Mouse (Mus musculus): ENCODE measurements around the gene Rapgef5. TPM values are rescaled to one million over a fixed set of nuclear protein-coding genes. Genes with fewer than 3 reads are reported as not detected.

Gene Rapgef5
- polyA plus RNA-seq, 1 experiment from 2014 or later = 10.4 TPM

- H3K9me3 ChIP-seq = no peaks in the 10 kb centered on the region
- H3K4me3 ChIP-seq (replicated peaks) = no peak overlapping the region
- no peak overlapping the region for H3K9ac ChIP-seq
- no peak overlapping the region for H3K27ac ChIP-seq
- H3K27me3 ChIP-seq (replicated peaks) = no peaks in the 10 kb centered on the region
- no peak for ATAC-seq (ENCODE audit: insufficient read depth, low FRiP score, low read depth)
- H3K4me2 ChIP-seq = no peak overlapping the region
- H3K4me1 ChIP-seq = 0 out of 2 replicates have a peak, but pooled peaks cover 1% of the 10 kb centered on the region
- H3K36me3 ChIP-seq = no peaks in the 10 kb centered on the region
- 55% methylated on average over 3 of the region's 3 CpGs for WGBS
Observed at GRCm38 (mm10) chr12:117683984-117684383, 167.7 kb downstream of the Rapgef5 start.

GRCm38 (mm10) chr12:117684788-117685187 lies 168.5 kb downstream of the Rapgef5 start:
- 30% methylated on average over 3 of the region's 3 CpGs for WGBS

GRCm38 (mm10) chr12:117685336-117685735 lies 169.1 kb downstream of the Rapgef5 start:
- no peaks in the 10 kb centered on the region for H3K36me3 ChIP-seq
- no peak overlapping the region for H3K4me3 ChIP-seq (replicated peaks)
- no peak overlapping the region for H3K4me2 ChIP-seq
- no peaks in the 10 kb centered on the region for H3K9me3 ChIP-seq
- no peak for ATAC-seq (ENCODE audit: insufficient read depth, low FRiP score, low read depth)
- H3K9ac ChIP-seq = no peak overlapping the region
- H3K27ac ChIP-seq = no peak overlapping the region
- no peaks in the 10 kb centered on the region for H3K27me3 ChIP-seq (replicated peaks)
- 0 out of 2 replicates have a peak, but pooled peaks cover 3% of the 10 kb centered on the region for H3K4me1 ChIP-seq

More at GRCm38 (mm10) chr12:117684788-117685187, 168.5 kb downstream of the Rapgef5 start:
- Histone ChIP-seq H3K4me1 (0 out of 2 replicates have a peak, but pooled peaks cover 3% of the 10 kb centered on the region), H3K4me3 (replicated peaks) (no peak overlapping the region), H3K9me3 (no peaks in the 10 kb centered on the region), H3K27me3 (replicated peaks) (no peaks in the 10 kb centered on the region), H3K27ac (no peak overlapping the region), H3K36me3 (no peaks in the 10 kb centered on the region), H3K4me2 (no peak overlapping the region), H3K9ac (no peak overlapping the region)
- no peak for ATAC-seq (ENCODE audit: insufficient read depth, low FRiP score, low read depth)

GRCm38 (mm10) chr12:117686732-117687131 lies 170.5 kb downstream of the Rapgef5 start:
- 74% methylated on average over 3 of the region's 3 CpGs for WGBS

GRCm38 (mm10) chr12:117688655-117689548 lies 172.6 kb downstream of the Rapgef5 start:
- Histone ChIP-seq H3K4me3 (replicated peaks) (peak overlapping the region; percentile 39), H3K27me3 (replicated peaks) (no peaks in the 10 kb centered on the region), H3K9ac (no peak overlapping the region; the same call in 1 of the 2 replicates), H3K4me1 (0 out of 2 replicates have a peak, but pooled peaks cover 3% of the 10 kb centered on the region), H3K27ac (no peak overlapping the region), H3K9me3 (no peaks in the 10 kb centered on the region), H3K4me2 (peak overlapping the region; percentile 70), H3K36me3 (no peaks in the 10 kb centered on the region)
- WGBS = 15% methylated on average over 32 of the region's 32 CpGs
- peak; percentile 79; the same call in 1 of the 2 replicates for ATAC-seq (ENCODE audit: insufficient read depth, low FRiP score, low read depth)

More at GRCm38 (mm10) chr12:117686732-117687131, 170.5 kb downstream of the Rapgef5 start:
- no peak for ATAC-seq (ENCODE audit: insufficient read depth, low FRiP score, low read depth)
- Histone ChIP-seq H3K4me2 (no peak overlapping the region), H3K9ac (no peak overlapping the region), H3K4me3 (replicated peaks) (no peak overlapping the region), H3K36me3 (no peaks in the 10 kb centered on the region), H3K27me3 (replicated peaks) (no peaks in the 10 kb centered on the region), H3K4me1 (0 out of 2 replicates have a peak, but pooled peaks cover 3% of the 10 kb centered on the region), H3K27ac (no peak overlapping the region), H3K9me3 (no peaks in the 10 kb centered on the region)

- 80% methylated on average over 5 of the region's 5 CpGs for WGBS
- no peaks in the 10 kb centered on the region for H3K36me3 ChIP-seq
- H3K9me3 ChIP-seq = no peaks in the 10 kb centered on the region
- no peaks in the 10 kb centered on the region for H3K27me3 ChIP-seq (replicated peaks)
- no peak overlapping the region for H3K9ac ChIP-seq
- no peak overlapping the region for H3K4me3 ChIP-seq (replicated peaks)
- no peak overlapping the region for H3K4me2 ChIP-seq
- no peak overlapping the region for H3K27ac ChIP-seq
- H3K4me1 ChIP-seq = 0 out of 2 replicates have a peak, but pooled peaks cover 3% of the 10 kb centered on the region
- ATAC-seq (ENCODE audit: insufficient read depth, low FRiP score, low read depth) = no peak
Observed at GRCm38 (mm10) chr12:117691336-117691735, 175.1 kb downstream of the Rapgef5 start.

GRCm38 (mm10) chr12:117692775-117693174 lies 176.5 kb downstream of the Rapgef5 start:
- Histone ChIP-seq H3K4me1 (0 out of 2 replicates have a peak, but pooled peaks cover 3% of the 10 kb centered on the region), H3K4me2 (no peak overlapping the region), H3K9me3 (no peaks in the 10 kb centered on the region), H3K27me3 (replicated peaks) (no peaks in the 10 kb centered on the region), H3K4me3 (replicated peaks) (no peak overlapping the region), H3K9ac (no peak overlapping the region), H3K27ac (no peak overlapping the region), H3K36me3 (no peaks in the 10 kb centered on the region)
- 45% methylated on average over 1 of the region's 1 CpGs for WGBS
- ATAC-seq (ENCODE audit: insufficient read depth, low FRiP score, low read depth) = no peak

- no peaks in the 10 kb centered on the region for H3K4me1 ChIP-seq
- no peak for ATAC-seq (ENCODE audit: insufficient read depth, low FRiP score, low read depth)
- 85% methylated on average over 3 of the region's 3 CpGs for WGBS
- no peaks in the 10 kb centered on the region for H3K9me3 ChIP-seq
- no peaks in the 10 kb centered on the region for H3K27me3 ChIP-seq (replicated peaks)
- no peaks in the 10 kb centered on the region for H3K36me3 ChIP-seq
- H3K4me2 ChIP-seq = no peak overlapping the region
- no peak overlapping the region for H3K27ac ChIP-seq
- no peak overlapping the region for H3K4me3 ChIP-seq (replicated peaks)
- H3K9ac ChIP-seq = no peak overlapping the region
Observed at GRCm38 (mm10) chr12:117699950-117700665, 183.8 kb downstream of the Rapgef5 start.

GRCm38 (mm10) chr12:117700927-117701326 lies 184.6 kb downstream of the Rapgef5 start:
- no peaks in the 10 kb centered on the region for H3K27me3 ChIP-seq (replicated peaks)
- H3K9ac ChIP-seq = no peak overlapping the region
- no peaks in the 10 kb centered on the region for H3K4me1 ChIP-seq
- no peaks in the 10 kb centered on the region for H3K36me3 ChIP-seq
- H3K4me2 ChIP-seq = no peak overlapping the region
- no peak overlapping the region for H3K27ac ChIP-seq
- H3K9me3 ChIP-seq = no peaks in the 10 kb centered on the region
- ATAC-seq (ENCODE audit: insufficient read depth, low FRiP score, low read depth) = no peak
- 69% methylated on average over 6 of the region's 6 CpGs for WGBS
- H3K4me3 ChIP-seq (replicated peaks) = no peak overlapping the region

GRCm38 (mm10) chr12:117702291-117702690 lies 186.0 kb downstream of the Rapgef5 start:
- no peak for ATAC-seq (ENCODE audit: insufficient read depth, low FRiP score, low read depth)
- no peak overlapping the region for H3K27ac ChIP-seq
- no peak overlapping the region for H3K9ac ChIP-seq
- H3K36me3 ChIP-seq = no peaks in the 10 kb centered on the region
- 93% methylated on average over 8 of the region's 8 CpGs for WGBS
- no peak overlapping the region for H3K4me2 ChIP-seq
- H3K4me3 ChIP-seq (replicated peaks) = no peak overlapping the region
- no peaks in the 10 kb centered on the region for H3K9me3 ChIP-seq
- H3K27me3 ChIP-seq (replicated peaks) = no peaks in the 10 kb centered on the region
- no peaks in the 10 kb centered on the region for H3K4me1 ChIP-seq

- WGBS = 91% methylated on average over 9 of the region's 9 CpGs
- Histone ChIP-seq H3K4me3 (replicated peaks) (no peak overlapping the region), H3K36me3 (no peaks in the 10 kb centered on the region), H3K9me3 (no peaks in the 10 kb centered on the region), H3K27me3 (replicated peaks) (no peaks in the 10 kb centered on the region), H3K9ac (no peak overlapping the region), H3K4me1 (no peaks in the 10 kb centered on the region), H3K27ac (no peak overlapping the region), H3K4me2 (no peak overlapping the region)
- no peak for ATAC-seq (ENCODE audit: insufficient read depth, low FRiP score, low read depth)
Observed at GRCm38 (mm10) chr12:117702928-117703327, 186.6 kb downstream of the Rapgef5 start.

- Histone ChIP-seq H3K4me2 (no peak overlapping the region), H3K4me1 (no peaks in the 10 kb centered on the region), H3K4me3 (replicated peaks) (no peak overlapping the region), H3K27me3 (replicated peaks) (no peaks in the 10 kb centered on the region), H3K27ac (no peak overlapping the region), H3K36me3 (no peaks in the 10 kb centered on the region), H3K9me3 (no peaks in the 10 kb centered on the region), H3K9ac (no peak overlapping the region)
- no peak for ATAC-seq (ENCODE audit: insufficient read depth, low FRiP score, low read depth)
- WGBS = 46% methylated on average over 2 of the region's 2 CpGs
Observed at GRCm38 (mm10) chr12:117703413-117703812, 187.1 kb downstream of the Rapgef5 start.

All from stomach, embryonic 15.5 days (tissue).